Mouse (Mus musculus): ENCODE measurements around the gene Paf1.

GRCm38 (mm10) chr7:28378066-28378690 lies 14.6 kb upstream of the Paf1 start:
- no peak for TF ChIP-seq GATA1 (IDR thresholded peaks at IDR 0.05; ENCODE audit: borderline replicate concordance, low read length)
- TF ChIP-seq FLI1 (IDR thresholded peaks at IDR 0.05; ENCODE audit: low read length), result no peak

Data from megakaryocyte, embryonic 14.5 days (primary cell).